Mouse (Mus musculus): ENCODE data around the gene Adarb1.

The Adarb1 gene

GRCm38 (mm10) chr10:77314711-77315266, 103.3 kb downstream of the Adarb1 start:
- CTCF ChIA-PET: no interaction called here

- CTCF ChIA-PET: no interaction called here
Measured at GRCm38 (mm10) chr10:77308978-77309377, 109.1 kb downstream of the Adarb1 start.

GRCm38 (mm10) chr10:77305766-77306165, 112.3 kb downstream of the Adarb1 start:
- CTCF ChIA-PET: no interaction called here

GRCm38 (mm10) chr10:77304840-77305533, 113.1 kb downstream of the Adarb1 start:
- CTCF ChIA-PET: no interaction called here

GRCm38 (mm10) chr10:77304362-77304761, 113.7 kb downstream of the Adarb1 start:
- CTCF ChIA-PET: no interaction called here

GRCm38 (mm10) chr10:77300934-77301297, 117.2 kb downstream of the Adarb1 start:
- CTCF ChIA-PET: no interaction called here

GRCm38 (mm10) chr10:77300237-77300933, 117.7 kb downstream of the Adarb1 start:
- CTCF ChIA-PET: no interaction called here

GRCm38 (mm10) chr10:77299194-77299593, 118.9 kb downstream of the Adarb1 start:
- CTCF ChIA-PET: interaction anchor here (0.6 kb wide), 1 partner anchor 630 kb away, joined by 3 read pairs; no protein-coding TSS in a partner anchor

- CTCF ChIA-PET: no interaction called here
Measured at GRCm38 (mm10) chr10:77298621-77299020, 119.4 kb downstream of the Adarb1 start.

GRCm38 (mm10) chr10:77294691-77295090, 123.4 kb downstream of the Adarb1 start:
- CTCF ChIA-PET: no interaction called here

- CTCF ChIA-PET: no interaction called here
Measured at GRCm38 (mm10) chr10:77290624-77291366, 127.3 kb downstream of the Adarb1 start.

GRCm38 (mm10) chr10:77289559-77289958, 128.5 kb downstream of the Adarb1 start:
- CTCF ChIA-PET: interaction anchor here (0.6 kb wide), 1 partner anchor 1023 kb away, joined by 3 read pairs; no protein-coding TSS in a partner anchor

- CTCF ChIA-PET: no interaction called here
Measured at GRCm38 (mm10) chr10:77288639-77289195, 129.4 kb downstream of the Adarb1 start.

- CTCF ChIA-PET: no interaction called here
Measured at GRCm38 (mm10) chr10:77287626-77288025, 130.4 kb downstream of the Adarb1 start.

GRCm38 (mm10) chr10:77284832-77285231, 133.2 kb downstream of the Adarb1 start:
- CTCF ChIA-PET: no interaction called here

GRCm38 (mm10) chr10:77282822-77283221, 135.2 kb downstream of the Adarb1 start:
- CTCF ChIA-PET: interaction anchor here (0.7 kb wide), 2 partner anchors 136 to 228 kb away, joined by 3 to 4 read pairs; partner anchors contain the start of gene Adarb1

GRCm38 (mm10) chr10:77282085-77282484, 136.0 kb downstream of the Adarb1 start:
- CTCF ChIA-PET: interaction anchor here (0.6 to 0.7 kb wide), 4 partner anchors 136 to 229 kb away, joined by 3 to 4 read pairs (median 3); partner anchors contain the start of gene Adarb1

GRCm38 (mm10) chr10:77273798-77274197, 144.3 kb downstream of the Adarb1 start:
- CTCF ChIA-PET: no interaction called here

- CTCF ChIA-PET: no interaction called here
Measured at GRCm38 (mm10) chr10:77272980-77273730, 144.9 kb downstream of the Adarb1 start.

GRCm38 (mm10) chr10:77269129-77269528, 148.9 kb downstream of the Adarb1 start:
- CTCF ChIA-PET: no interaction called here

GRCm38 (mm10) chr10:77267027-77267426, 151.0 kb downstream of the Adarb1 start:
- CTCF ChIA-PET: no interaction called here
